Mouse (Mus musculus) left cerebral cortex, adult 2 months (tissue): ENCODE data around the gene Clptm1. TPM values are rescaled to one million over a fixed set of nuclear protein-coding genes. Genes with fewer than 3 reads are reported as not detected.
"Not testable (repeated sequence)": the region's sequence is repeated elsewhere in the genome, so short reads cannot be mapped to it uniquely, and the experiment has no call there.

ENCODE experiments used
- DNase-seq, 2 experiments: peaks; one replicate each; pipeline ENCODE4 v3.0.0; 2021 to 2022; ENCODE audit warnings: low spot score in 2 of 2, mixed read lengths in 1 of 2; ENCODE audit errors: extremely low spot score in 1 of 2
- H3K27ac ChIP-seq: fragments of 200-600 bp; 2 replicates; pipeline ENCODE4 v1.8.1; 2022
- H3K4me3 ChIP-seq: fragments of 200-600 bp; 2 replicates; pipeline ENCODE4 v1.8.1; 2022
- CTCF ChIP-seq: fragments of 200-600 bp; IDR thresholded peaks from 2 replicates; pipeline ENCODE4 v1.8.1; 2022; ENCODE audit warnings: antibody characterized with exemption, mild to moderate bottlenecking, moderate library complexity
- intact Hi-C: fragments of 180-260 bp; cut with DNase I; formaldehyde crosslinking; loops from one replicate; pipeline ENCODE4 v1.15.1; 2025
- total RNA-seq, 2 experiments: library from RNA; stranded (reverse); gene quantifications; 2 replicates each; pipeline ENCODE4 v1.2.3; 2021

Clptm1 gene
- total RNA-seq, 2 experiments from 2014 or later, result 137 to 139 TPM

GRCm38 (mm10) chr7:19620811-19621210 lies 44.0 kb downstream of the Clptm1 start:
- H3K27ac ChIP-seq, result no peak overlapping the region
- intact Hi-C loops, result no loop called here

GRCm38 (mm10) chr7:19619004-19619801 lies 45.6 kb downstream of the Clptm1 start:
- TF ChIP-seq CTCF, result peak; percentile 85
- Histone ChIP-seq H3K27ac (no peak overlapping the region; the same call in 1 of the 2 replicates), H3K4me3 (no peak overlapping the region)
- DNase-seq, result peak; percentile 73 to 76
- intact Hi-C loops, result loop anchor here (1.0 to 2.0 kb wide), 2 partner anchors 30 to 214 kb away; no protein-coding TSS in a partner anchor

More at GRCm38 (mm10) chr7:19620811-19621210, 44.0 kb downstream of the Clptm1 start:
- DNase-seq, result peak in 1 of 2 experiments; percentile 46
- no peak overlapping the region for H3K4me3 ChIP-seq
- TF ChIP-seq CTCF, result no peak

GRCm38 (mm10) chr7:19615036-19615577 lies 49.7 kb downstream of the Clptm1 start:
- no peak for DNase-seq
- Histone ChIP-seq H3K27ac (no peak overlapping the region), H3K4me3 (no peak overlapping the region)
- no peak for TF ChIP-seq CTCF
- intact Hi-C loops, result no loop called here

GRCm38 (mm10) chr7:19610969-19611368 lies 53.9 kb downstream of the Clptm1 start:
- no peak for DNase-seq
- TF ChIP-seq CTCF, result peak; percentile 14
- intact Hi-C loops, result no loop called here
- no peak overlapping the region for H3K27ac ChIP-seq
- H3K4me3 ChIP-seq, result no peak overlapping the region

DNA sequence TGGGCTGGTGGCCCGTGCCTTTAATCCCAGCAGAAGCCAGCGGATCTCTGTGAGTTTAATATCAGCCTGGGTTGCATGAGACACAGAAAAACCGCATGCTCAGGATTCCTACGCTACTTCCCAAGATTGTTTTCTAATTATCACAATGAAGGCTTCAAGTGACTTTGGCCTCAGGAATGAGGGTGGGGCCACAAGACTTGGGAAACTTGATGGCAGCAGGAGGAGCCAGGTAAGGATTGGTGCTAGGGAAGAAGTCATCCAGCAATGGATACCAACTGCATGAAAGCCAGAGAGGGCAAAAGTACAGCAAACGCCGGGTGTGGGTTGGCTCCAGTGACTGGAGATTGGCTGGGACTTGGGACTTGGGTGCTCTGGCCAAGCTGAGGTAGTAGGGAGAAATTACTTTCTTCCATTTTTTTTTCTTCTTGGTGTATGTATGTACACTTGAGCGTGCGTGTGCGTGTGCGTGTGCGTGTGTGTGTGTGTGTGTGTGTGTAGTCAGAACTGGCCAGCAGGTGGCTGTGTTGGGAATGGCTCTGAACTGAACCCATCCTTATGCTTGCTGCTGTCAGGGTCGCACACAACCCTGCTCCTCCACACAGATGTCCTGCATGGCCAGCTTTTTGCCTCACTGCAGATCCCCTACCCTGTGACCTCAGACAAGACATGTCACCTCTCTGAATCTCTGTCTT lies 55.0 kb downstream of the Clptm1 start:
- H3K27ac ChIP-seq, result no peak overlapping the region
- intact Hi-C loops, result no loop called here
- no peak overlapping the region for H3K4me3 ChIP-seq
- no peak for DNase-seq
- no peak for TF ChIP-seq CTCF

DNA sequence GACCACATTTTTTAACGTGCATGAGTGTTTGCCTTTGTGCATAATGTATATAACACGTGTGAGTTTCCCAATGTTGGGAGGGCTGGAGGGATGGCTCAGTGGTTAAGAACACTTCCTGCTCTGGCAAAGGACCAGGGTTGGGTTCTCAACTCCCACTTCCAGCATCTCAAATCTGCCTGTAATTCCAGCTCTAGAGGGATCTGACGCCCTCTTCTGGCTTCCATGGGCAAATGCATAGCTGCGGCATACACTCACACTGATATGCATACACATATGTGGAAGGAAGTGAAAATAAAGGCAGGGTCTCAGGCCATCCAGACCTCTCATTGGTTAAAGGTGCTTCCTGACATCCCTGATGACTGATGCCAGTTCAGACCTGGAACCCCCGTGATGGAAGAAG lies 57.5 kb downstream of the Clptm1 start:
- Histone ChIP-seq H3K4me3 (no peak overlapping the region), H3K27ac (no peak overlapping the region)
- intact Hi-C loops, result no loop called here
- DNase-seq, result no peak
- no peak; the same call in 1 of the 2 replicates for TF ChIP-seq CTCF

DNA sequence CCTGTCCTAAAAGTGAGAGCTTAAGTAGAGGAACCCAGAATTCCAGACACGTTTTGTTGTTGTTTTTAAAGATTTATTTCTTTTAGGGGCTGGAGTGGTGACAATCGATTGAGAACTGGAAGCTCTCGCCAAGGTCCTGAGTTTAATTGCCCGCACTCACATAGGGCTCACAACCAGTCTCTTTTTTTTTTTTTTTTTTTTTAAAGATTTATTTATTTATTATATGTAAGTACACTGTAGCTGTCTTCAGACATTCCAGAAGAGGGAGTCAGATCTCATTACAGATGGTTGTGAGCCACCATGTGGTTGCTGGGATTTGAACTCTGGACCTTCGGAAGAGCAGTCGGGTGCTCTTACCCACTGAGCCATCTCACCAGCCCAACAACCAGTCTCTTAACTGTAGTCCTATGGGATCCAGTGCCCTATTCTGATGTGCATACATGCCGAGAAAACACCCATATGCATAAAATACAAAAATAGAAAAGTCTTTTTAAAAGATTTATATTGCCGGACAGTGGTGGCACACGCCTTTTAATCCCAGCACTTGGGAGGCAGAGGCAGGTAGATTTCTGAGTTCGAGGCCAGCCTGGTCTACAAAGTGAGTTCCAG lies 60.1 kb downstream of the Clptm1 start:
- Histone ChIP-seq H3K27ac (peak overlapping the region; percentile 94), H3K4me3 (peak overlapping the region; percentile 91)
- intact Hi-C loops, DNase-seq: not testable (repeated sequence)

- peak within 1 kb of the TSS; percentile 91 for H3K4me3 ChIP-seq
- peak within 1 kb of the TSS; percentile 94 for H3K27ac ChIP-seq
- TF ChIP-seq CTCF, result no peak
- intact Hi-C loops, result no loop called here
- DNase-seq, result peak; percentile 92 to 93
These were observed 60.8 kb downstream of the Clptm1 start, which contains the start of gene Clasrp for GRCm38 (mm10) chr7:19603849-19604605. Clasrp (minus strand) TSS chr7:19604486.

DNA sequence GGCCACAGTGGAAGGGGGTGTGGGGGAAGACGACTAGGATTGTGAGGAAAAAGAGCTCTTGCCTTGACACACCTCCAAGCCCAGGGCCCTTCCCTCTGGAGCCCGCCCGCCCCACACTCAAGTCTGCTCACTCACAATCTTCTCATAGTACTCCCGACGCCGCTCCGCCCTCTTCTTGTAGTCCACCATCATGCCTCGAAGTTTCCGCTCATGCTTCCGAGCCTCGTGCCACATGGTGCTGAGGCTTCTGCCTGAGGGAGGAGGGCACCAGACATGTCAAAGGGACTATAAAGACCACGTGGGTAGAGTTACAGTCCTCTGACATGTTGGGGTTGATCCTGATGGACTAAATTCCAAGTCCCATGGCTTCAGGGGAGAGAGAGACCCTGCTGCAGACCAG lies 61.8 kb downstream of the Clptm1 start:
- intact Hi-C loops, result no loop called here
- Histone ChIP-seq H3K4me3 (peak overlapping the region; percentile 91), H3K27ac (peak overlapping the region; percentile 94; the same call in 1 of the 2 replicates)
- no peak for DNase-seq
- no peak for TF ChIP-seq CTCF

GRCm38 (mm10) chr7:19600562-19600961 lies 64.3 kb downstream of the Clptm1 start:
- TF ChIP-seq CTCF, result no peak
- peak in 1 of 2 experiments; percentile 34 for DNase-seq
- Histone ChIP-seq H3K4me3 (no peak overlapping the region), H3K27ac (peak overlapping the region; percentile 61)
- intact Hi-C loops, result no loop called here
